Mouse (Mus musculus) urinary bladder, adult 18-20 months (tissue): ENCODE data around the gene Arap1.
A peak's percentile ranks its signal among the peaks of the same experiment; 100 is the strongest.

Experiments used
- DNase-seq, 2 experiments: peaks; one replicate each; pipeline ENCODE4 v3.0.0; 2022; ENCODE audit warnings: low spot score in 2 of 2, mixed read lengths in 2 of 2

The Arap1 gene

GRCm38 (mm10) chr7:101347767-101348270, at the start of gene Arap1:
Arap1 (plus strand) TSS chr7:101348067.
- peak; percentile 51 to 54 for DNase-seq

GRCm38 (mm10) chr7:101298375-101298774, 49.5 kb upstream of the Arap1 start:
- DNase-seq: no peak

GRCm38 (mm10) chr7:101301361-101301880, 46.4 kb upstream of the Arap1 start:
- DNase-seq: no peak

GRCm38 (mm10) chr7:101301881-101302456, 45.9 kb upstream of the Arap1 start, which contains the start of gene Atg16l2:
Atg16l2 (minus strand) TSS chr7:101302251.
- peak; percentile 88 to 94 for DNase-seq

- DNase-seq: no peak
These were observed 45.2 kb upstream of the Arap1 start for GRCm38 (mm10) chr7:101302691-101303090.

- no peak for DNase-seq
These were observed 41.0 kb upstream of the Arap1 start for GRCm38 (mm10) chr7:101306841-101307240.

GRCm38 (mm10) chr7:101309985-101310326, 37.9 kb upstream of the Arap1 start:
- no peak for DNase-seq

GRCm38 (mm10) chr7:101310327-101311028, 37.4 kb upstream of the Arap1 start:
- peak; percentile 95 for DNase-seq

- DNase-seq: no peak
These were observed 36.8 kb upstream of the Arap1 start for GRCm38 (mm10) chr7:101311061-101311460.

GRCm38 (mm10) chr7:101313033-101313432, 34.8 kb upstream of the Arap1 start:
- DNase-seq: no peak

- DNase-seq: no peak
These were observed 33.5 kb upstream of the Arap1 start for GRCm38 (mm10) chr7:101314396-101314795.

- DNase-seq: no peak
These were observed 32.2 kb upstream of the Arap1 start for GRCm38 (mm10) chr7:101315699-101316098.

- peak in 1 of 2 experiments; percentile 37 for DNase-seq
These were observed 31.3 kb upstream of the Arap1 start for GRCm38 (mm10) chr7:101316591-101317001.

GRCm38 (mm10) chr7:101317014-101317413, 30.9 kb upstream of the Arap1 start, which contains the start of gene Stard10:
Stard10 (plus strand) TSS chr7:101317086.
- no peak for DNase-seq

- DNase-seq: no peak
These were observed 29.0 kb upstream of the Arap1 start for GRCm38 (mm10) chr7:101318848-101319247.

GRCm38 (mm10) chr7:101319796-101320195, 28.1 kb upstream of the Arap1 start:
- DNase-seq: no peak

GRCm38 (mm10) chr7:101320399-101321217, 27.3 kb upstream of the Arap1 start:
- DNase-seq: peak in 1 of 2 experiments; percentile 31

GRCm38 (mm10) chr7:101321218-101321827, 26.5 kb upstream of the Arap1 start:
- DNase-seq: peak; percentile 61 to 79

- peak; percentile 26 to 33 for DNase-seq
These were observed 24.7 kb upstream of the Arap1 start for GRCm38 (mm10) chr7:101323141-101323594.

- no peak for DNase-seq
These were observed 23.5 kb upstream of the Arap1 start for GRCm38 (mm10) chr7:101324142-101324962.

GRCm38 (mm10) chr7:101326006-101326405, 21.9 kb upstream of the Arap1 start:
- no peak for DNase-seq
